Mouse (Mus musculus): Measurements from ENCODE around the gene Galk1.
A peak's percentile ranks its signal among the peaks of the same experiment; 100 is the strongest.

Galk1 gene

GRCm38 (mm10) chr11:116011529-116012261, 824 bp downstream of the Galk1 start:
- DNase-seq (ENCODE audit: low spot score): no peak

- no peak for DNase-seq (ENCODE audit: low spot score)
Observed at GRCm38 (mm10) chr11:116010948-116011347, 1.6 kb downstream of the Galk1 start.

DNA sequence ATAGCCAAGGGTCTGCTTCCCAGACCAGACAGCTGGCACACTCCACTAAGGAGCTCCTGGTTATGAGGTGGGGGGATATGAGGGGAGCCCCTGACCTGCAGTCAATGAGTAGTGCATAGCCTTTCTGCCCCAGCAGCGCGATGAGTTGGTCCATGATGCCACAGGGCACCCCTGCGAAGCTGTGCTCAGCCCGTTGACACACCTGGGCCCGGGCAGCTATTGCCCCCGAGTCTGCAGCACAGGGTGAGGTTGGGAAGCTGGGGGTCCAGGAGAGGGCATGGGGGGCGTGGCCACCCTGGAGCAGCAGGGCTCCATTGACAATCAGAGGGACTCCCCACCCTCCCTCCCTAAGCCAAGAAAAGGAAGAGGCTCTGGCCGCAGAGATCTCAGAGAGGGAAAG, 2.4 kb downstream of the Galk1 start:
- DNase-seq (ENCODE audit: low spot score): no peak

DNA sequence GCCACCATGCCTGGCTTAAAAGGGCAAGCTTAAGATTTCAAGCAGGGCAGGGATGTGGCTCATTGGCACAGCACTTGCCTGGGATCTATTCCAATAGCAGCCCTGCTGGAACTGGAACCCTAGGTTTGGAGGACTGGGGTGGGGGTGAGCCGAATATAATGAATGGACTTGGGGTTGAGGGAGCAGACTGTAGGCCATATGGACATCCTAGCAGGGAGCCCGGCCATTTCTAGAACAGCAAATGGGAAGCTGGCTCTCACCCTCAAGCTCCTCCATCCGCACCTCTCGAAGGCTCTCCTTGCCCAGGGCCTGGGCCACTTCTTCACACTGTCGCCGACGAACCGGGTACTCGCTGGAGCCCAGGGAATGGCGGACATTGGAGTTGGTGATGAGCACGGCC, 2.9 kb downstream of the Galk1 start:
- DNase-seq (ENCODE audit: low spot score): no peak

- no peak for DNase-seq (ENCODE audit: low spot score)
Observed at GRCm38 (mm10) chr11:116008832-116009375, 3.6 kb downstream of the Galk1 start.

- DNase-seq (ENCODE audit: low spot score): no peak
Observed at GRCm38 (mm10) chr11:116008411-116008810, 4.1 kb downstream of the Galk1 start.

- no peak for DNase-seq (ENCODE audit: low spot score)
Observed at GRCm38 (mm10) chr11:116007095-116007850, 5.2 kb downstream of the Galk1 start.

DNA sequence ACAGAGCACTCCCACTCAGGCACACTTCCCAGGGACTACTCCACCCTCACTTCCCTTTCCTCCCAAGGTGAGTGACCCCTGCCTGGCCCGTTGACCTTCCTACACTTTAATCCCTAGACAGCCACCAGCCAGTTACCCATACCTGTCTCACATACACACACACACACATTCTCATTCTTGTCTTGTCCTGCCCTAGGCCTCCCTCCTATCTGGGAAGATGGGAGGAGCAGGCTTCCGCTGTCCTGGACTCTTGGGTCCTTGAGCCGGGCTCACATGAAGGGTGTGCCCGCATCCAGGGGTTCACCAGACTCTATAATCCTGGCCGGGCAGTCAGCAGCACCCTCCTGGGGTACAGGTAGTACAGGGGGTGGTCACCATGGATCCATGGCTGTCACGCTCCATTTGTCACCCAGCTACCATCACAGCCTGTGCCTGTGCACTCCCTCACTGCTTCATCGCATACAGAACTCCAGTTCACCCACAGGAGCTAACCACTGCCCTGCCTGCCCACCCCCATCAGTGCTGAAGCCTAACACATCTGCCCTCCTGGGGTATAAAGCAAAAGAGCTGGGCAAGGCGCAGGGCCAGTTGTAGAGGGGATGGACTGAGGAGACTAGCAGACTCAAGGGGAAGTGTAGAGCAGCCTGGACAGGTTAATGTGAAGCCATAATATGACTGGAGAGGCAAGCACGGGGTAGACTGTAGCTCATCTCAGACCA, 6.7 kb downstream of the Galk1 start:
- DNase-seq (ENCODE audit: low spot score): no peak

- DNase-seq (ENCODE audit: low spot score): peak; percentile 56
Observed at GRCm38 (mm10) chr11:116004840-116005700, 7.4 kb downstream of the Galk1 start.

DNA sequence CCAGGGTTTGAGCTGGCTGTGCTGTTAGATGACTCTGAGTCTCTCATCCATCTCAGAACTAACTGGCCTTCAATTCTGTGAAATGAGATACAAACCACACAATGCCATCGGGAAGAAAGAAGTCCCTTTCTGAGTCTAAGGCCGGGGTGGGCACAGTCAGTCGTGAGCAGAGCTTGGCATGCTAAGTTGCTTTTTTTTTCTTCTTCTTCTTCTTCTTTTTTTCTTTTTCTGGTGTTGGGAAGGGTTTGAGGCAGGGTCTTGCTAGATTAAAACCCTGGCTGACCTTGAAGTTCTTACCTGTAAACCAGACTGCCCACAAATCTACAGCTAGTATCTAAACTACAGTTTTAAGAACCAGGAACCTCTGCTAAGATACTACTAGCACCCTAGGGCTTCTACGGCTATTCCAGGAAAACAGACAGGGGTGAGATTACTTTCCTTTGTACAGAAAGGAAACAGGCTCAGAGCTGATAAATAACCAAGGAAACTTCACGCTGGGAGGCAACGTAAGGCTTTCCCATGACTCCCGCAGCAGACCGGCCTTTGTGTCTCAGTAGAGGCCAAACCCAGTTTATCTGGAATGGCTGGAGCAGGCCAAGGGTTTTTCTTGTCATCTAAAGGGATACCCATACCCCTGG, 8.2 kb downstream of the Galk1 start:
- no peak for DNase-seq (ENCODE audit: low spot score)

GRCm38 (mm10) chr11:116002894-116003293, 9.6 kb downstream of the Galk1 start:
- no peak for DNase-seq (ENCODE audit: low spot score)

- no peak for DNase-seq (ENCODE audit: low spot score)
Observed at GRCm38 (mm10) chr11:116001725-116002124, 10.8 kb downstream of the Galk1 start.

DNA sequence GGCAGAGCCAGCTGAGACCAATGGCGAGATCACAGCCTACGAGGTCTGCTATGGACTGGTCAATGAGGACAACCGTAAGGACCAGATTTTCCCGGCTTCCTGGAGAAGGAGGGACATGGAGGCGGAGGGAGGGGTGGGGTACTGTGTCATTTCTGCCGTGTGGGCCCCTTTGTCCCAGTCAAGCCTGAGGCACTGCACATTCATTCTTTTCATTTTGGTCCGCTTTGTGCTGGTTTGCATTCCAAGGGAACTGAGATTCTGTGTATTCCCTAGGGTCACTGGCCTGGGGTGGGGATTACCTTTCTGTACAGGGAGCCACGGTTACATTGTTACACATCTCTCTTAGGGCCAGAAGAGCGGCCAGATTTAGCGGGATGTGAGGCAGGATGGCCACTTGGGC, 11.9 kb downstream of the Galk1 start:
- no peak for DNase-seq (ENCODE audit: low spot score)

DNA sequence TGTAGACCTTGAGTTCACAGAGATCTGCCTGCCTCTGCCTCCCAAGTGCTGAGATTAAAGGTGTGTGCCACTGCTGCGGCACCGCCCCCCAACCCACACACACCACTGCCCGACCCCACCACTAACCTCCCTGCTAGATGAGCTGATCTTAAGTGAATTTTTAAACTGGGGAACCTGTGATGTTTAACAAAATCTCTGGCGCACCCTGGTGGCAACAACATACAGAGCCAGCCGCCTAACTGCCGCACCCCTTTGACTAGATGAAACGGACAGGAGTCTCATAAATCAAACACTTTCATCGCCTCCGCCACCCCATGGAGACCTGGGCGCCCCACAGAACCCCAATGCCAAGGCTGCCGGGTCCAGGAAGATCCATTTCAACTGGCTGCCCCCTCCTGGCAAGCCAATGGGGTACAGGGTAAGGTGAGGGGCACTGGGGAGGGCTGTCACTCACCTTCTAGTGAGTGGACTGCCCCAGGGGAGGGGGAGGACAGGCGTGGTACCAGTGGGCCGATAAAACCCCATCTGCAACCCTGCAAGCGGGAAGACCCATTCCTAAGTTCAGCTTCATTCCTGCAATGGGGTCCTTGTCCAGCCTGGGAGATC, 12.9 kb downstream of the Galk1 start:
- DNase-seq (ENCODE audit: low spot score): peak; percentile 84

- no peak for DNase-seq (ENCODE audit: low spot score)
Observed at GRCm38 (mm10) chr11:115999027-115999426, 13.5 kb downstream of the Galk1 start.

DNA sequence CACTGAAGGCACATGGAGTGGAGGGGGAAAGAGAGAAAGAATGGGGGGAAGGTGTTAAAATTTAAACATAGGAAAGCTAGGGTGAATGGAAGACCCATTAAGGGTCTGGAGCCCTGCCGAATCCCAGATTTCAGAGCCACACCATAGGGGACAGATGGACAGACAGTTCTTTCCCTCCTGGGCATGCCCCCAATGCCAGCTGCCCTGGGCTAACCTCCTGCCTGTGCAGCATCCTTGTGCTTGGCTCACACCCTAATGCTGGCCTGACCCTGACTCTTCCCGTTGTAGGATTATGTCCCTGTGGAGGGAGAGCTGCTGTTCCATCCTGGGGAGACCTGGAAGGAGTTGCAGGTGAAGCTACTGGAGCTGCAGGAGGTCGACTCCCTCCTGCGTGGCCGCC, 14.9 kb downstream of the Galk1 start:
- DNase-seq (ENCODE audit: low spot score): no peak

GRCm38 (mm10) chr11:115997047-115997446, 15.5 kb downstream of the Galk1 start:
- DNase-seq (ENCODE audit: low spot score): no peak

DNA sequence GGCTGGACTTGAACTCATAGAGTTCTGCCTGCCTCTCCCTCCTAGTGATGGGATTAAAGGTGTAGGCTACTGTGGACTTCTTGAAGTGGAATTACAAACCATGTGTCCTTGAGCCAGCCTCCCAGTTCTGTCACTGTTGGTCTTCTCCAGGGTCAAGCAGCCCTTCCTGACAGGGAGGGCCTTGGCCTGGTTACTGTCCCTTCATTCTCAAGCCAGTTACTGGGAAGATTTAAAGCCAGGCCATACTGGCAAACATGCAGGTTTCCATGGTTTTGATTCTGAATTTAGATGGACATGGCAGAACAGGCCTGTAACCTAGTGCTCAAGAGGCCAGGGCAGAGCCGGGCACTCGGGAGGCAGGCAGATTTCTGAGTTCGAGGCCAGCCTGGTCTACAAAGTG, 17.3 kb downstream of the Galk1 start:
- no peak for DNase-seq (ENCODE audit: low spot score)

DNA sequence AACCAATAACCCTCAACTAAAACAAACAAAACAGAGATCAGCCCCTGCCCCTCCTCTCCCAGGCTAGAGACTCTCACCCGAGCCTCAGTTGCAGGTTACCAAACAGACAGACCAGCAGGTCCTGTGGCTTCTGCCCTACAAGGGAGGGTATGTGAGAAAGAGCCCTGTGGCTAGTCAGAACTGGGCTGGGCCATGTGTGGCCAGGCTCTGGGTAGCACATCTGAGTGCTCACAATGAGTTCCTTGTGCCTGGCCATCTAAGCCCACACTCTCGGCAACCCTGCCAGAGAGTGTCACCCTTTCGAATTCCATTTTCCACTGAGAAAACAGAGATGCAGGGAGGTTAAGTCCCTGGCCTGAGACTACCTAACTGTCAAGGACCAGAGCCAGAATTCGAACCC, 20.4 kb downstream of the Galk1 start:
- DNase-seq (ENCODE audit: low spot score): peak; percentile 57

DNA sequence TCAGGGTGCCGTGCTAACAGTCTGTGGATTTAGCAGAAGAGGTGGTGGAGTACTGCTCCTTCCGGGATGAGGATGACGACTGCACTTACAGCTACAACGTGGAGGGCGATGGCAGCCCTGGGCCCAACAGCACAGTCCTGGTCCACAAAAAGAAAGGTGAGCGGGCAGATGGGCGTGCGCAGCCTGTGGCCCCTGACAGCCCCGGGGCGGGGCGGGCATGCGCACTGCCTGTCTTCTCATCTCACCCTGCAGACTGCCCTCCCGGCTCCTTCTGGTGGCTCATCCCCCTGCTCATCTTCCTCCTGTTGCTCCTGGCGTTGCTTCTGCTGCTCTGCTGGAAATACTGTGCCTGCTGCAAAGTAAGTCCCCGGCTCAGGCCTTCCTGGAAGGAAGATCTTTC, 22.8 kb downstream of the Galk1 start:
- no peak for DNase-seq (ENCODE audit: low spot score)

GRCm38 (mm10) chr11:115983291-115983690, 29.2 kb downstream of the Galk1 start:
- no peak for DNase-seq (ENCODE audit: low spot score)
